Mouse (Mus musculus): ENCODE data around the gene Trim2. TPM values are rescaled to one million over a fixed set of nuclear protein-coding genes. Genes with fewer than 3 reads are reported as not detected.

The Trim2 gene
- total and polyA plus RNA-seq, 2 experiments from 2014 or later: 149 to 291 TPM

- Histone ChIP-seq H3K4me1 (ENCODE audit: insufficient read depth, low read length) (no peaks in the 10 kb centered on the region), H3K27me3 (ENCODE audit: insufficient read depth, low read length) (no peaks in the 10 kb centered on the region), H3K27ac (ENCODE audit: low read depth, low read length) (no peak overlapping the region), H3K9ac (replicated peaks; ENCODE audit: low read length, poor library complexity, severe bottlenecking) (no peak overlapping the region), H3K4me2 (ENCODE audit: low read depth, low read length, poor library complexity, severe bottlenecking) (no peak overlapping the region), H3K4me3 (ENCODE audit: low read depth, low read length) (no peak overlapping the region), H3K36me3 (ENCODE audit: insufficient read depth, low read length) (peaks cover 19% of the 10 kb centered on the region), H3K9me3 (ENCODE audit: low read length) (no peaks in the 10 kb centered on the region)
- TF ChIP-seq CTCF (IDR thresholded peaks at IDR 0.05): peak; percentile 90
- WGBS: 36% methylated on average over 7 of the region's 7 CpGs
- ATAC-seq (ENCODE audit: low FRiP score) (peak; percentile 83), DNase-seq (ENCODE audit: low spot score) (peak; percentile 89)
Observed at GRCm38 (mm10) chr3:84175337-84176315, 131.1 kb downstream of the Trim2 start.

- Histone ChIP-seq H3K4me1 (ENCODE audit: insufficient read depth, low read length) (no peaks in the 10 kb centered on the region), H3K9me3 (ENCODE audit: low read length) (no peaks in the 10 kb centered on the region), H3K4me2 (ENCODE audit: low read depth, low read length, poor library complexity, severe bottlenecking) (no peak within 1 kb of the TSS), H3K36me3 (ENCODE audit: insufficient read depth, low read length) (peaks cover 28% of the 10 kb centered on the region), H3K4me3 (ENCODE audit: low read depth, low read length) (no peak within 1 kb of the TSS), H3K9ac (replicated peaks; ENCODE audit: low read length, poor library complexity, severe bottlenecking) (no peak within 1 kb of the TSS), H3K27me3 (ENCODE audit: insufficient read depth, low read length) (no peaks in the 10 kb centered on the region), H3K27ac (ENCODE audit: low read depth, low read length) (no peak within 1 kb of the TSS)
- no peak for TF ChIP-seq CTCF (IDR thresholded peaks at IDR 0.05)
- no peak for DNase-seq (ENCODE audit: low spot score)
- no peak for ATAC-seq (ENCODE audit: low FRiP score)
- WGBS: 65% methylated on average over 11 of the region's 11 CpGs
Observed at GRCm38 (mm10) chr3:84173581-84174154, 133.0 kb downstream of the Trim2 start, which contains the start of gene Gm6525. Gm6525 (plus strand) TSS chr3:84174104.

- no peak overlapping the region for H3K4me3 ChIP-seq (ENCODE audit: low read depth, low read length)
- no peak for TF ChIP-seq CTCF (IDR thresholded peaks at IDR 0.05)
- H3K27me3 ChIP-seq (ENCODE audit: insufficient read depth, low read length): no peaks in the 10 kb centered on the region
- 0 out of 2 replicates have a peak overlapping the region, but pooled peaks have one; percentile 12 for H3K27ac ChIP-seq (ENCODE audit: low read depth, low read length)
- H3K4me2 ChIP-seq (ENCODE audit: low read depth, low read length, poor library complexity, severe bottlenecking): no peak overlapping the region
- H3K9me3 ChIP-seq (ENCODE audit: low read length): no peaks in the 10 kb centered on the region
- no peak overlapping the region for H3K9ac ChIP-seq (replicated peaks; ENCODE audit: low read length, poor library complexity, severe bottlenecking)
- DNase-seq (ENCODE audit: low spot score) (no peak), ATAC-seq (ENCODE audit: low FRiP score) (no peak)
- H3K4me1 ChIP-seq (ENCODE audit: insufficient read depth, low read length): no peaks in the 10 kb centered on the region
- WGBS: 56% methylated on average over 11 of the region's 11 CpGs
- H3K36me3 ChIP-seq (ENCODE audit: insufficient read depth, low read length): peaks cover 25% of the 10 kb centered on the region
Observed at GRCm38 (mm10) chr3:84172406-84172805, 134.3 kb downstream of the Trim2 start.

GRCm38 (mm10) chr3:84169393-84170005 is 137.2 kb downstream of the Trim2 start:
- Histone ChIP-seq H3K4me2 (ENCODE audit: low read depth, low read length, poor library complexity, severe bottlenecking) (no peak overlapping the region), H3K27ac (ENCODE audit: low read depth, low read length) (no peak overlapping the region), H3K9ac (replicated peaks; ENCODE audit: low read length, poor library complexity, severe bottlenecking) (no peak overlapping the region), H3K4me3 (ENCODE audit: low read depth, low read length) (no peak overlapping the region), H3K27me3 (ENCODE audit: insufficient read depth, low read length) (no peaks in the 10 kb centered on the region), H3K9me3 (ENCODE audit: low read length) (no peaks in the 10 kb centered on the region), H3K36me3 (ENCODE audit: insufficient read depth, low read length) (peaks cover 38% of the 10 kb centered on the region), H3K4me1 (ENCODE audit: insufficient read depth, low read length) (no peaks in the 10 kb centered on the region)
- ATAC-seq (ENCODE audit: low FRiP score): no peak
- DNase-seq (ENCODE audit: low spot score): no peak
- TF ChIP-seq CTCF (IDR thresholded peaks at IDR 0.05): peak; percentile 43; the same call in 1 of the 2 replicates
- 77% methylated on average over 8 of the region's 8 CpGs for WGBS

GRCm38 (mm10) chr3:84168943-84169342 is 137.7 kb downstream of the Trim2 start:
- ATAC-seq (ENCODE audit: low FRiP score) (no peak), DNase-seq (ENCODE audit: low spot score) (no peak)
- Histone ChIP-seq H3K27ac (ENCODE audit: low read depth, low read length) (no peak overlapping the region), H3K27me3 (ENCODE audit: insufficient read depth, low read length) (no peaks in the 10 kb centered on the region), H3K9ac (replicated peaks; ENCODE audit: low read length, poor library complexity, severe bottlenecking) (no peak overlapping the region), H3K4me1 (ENCODE audit: insufficient read depth, low read length) (no peaks in the 10 kb centered on the region), H3K4me2 (ENCODE audit: low read depth, low read length, poor library complexity, severe bottlenecking) (no peak overlapping the region), H3K4me3 (ENCODE audit: low read depth, low read length) (no peak overlapping the region), H3K36me3 (ENCODE audit: insufficient read depth, low read length) (peaks cover 43% of the 10 kb centered on the region), H3K9me3 (ENCODE audit: low read length) (no peaks in the 10 kb centered on the region)
- 95% methylated on average over 6 of the region's 6 CpGs for WGBS
- no peak for TF ChIP-seq CTCF (IDR thresholded peaks at IDR 0.05)
